Mouse (Mus musculus) liver, embryonic 14.5 days (tissue): ENCODE data around the gene Car10. TPM values are rescaled to one million over a fixed set of nuclear protein-coding genes. Genes with fewer than 3 reads are reported as not detected.

Experiments used
- ATAC-seq: fragments of 200-750 bp; cut with Nextera tagmentation; 2 replicates; pipeline ENCODE4 v1.8.0; 2017; ENCODE audit warnings: moderate number of reproducible peaks, mild to moderate bottlenecking, moderate library complexity; ENCODE audit not compliant: insufficient read depth
- DNase-seq, 3 experiments: peaks; one replicate each; pipeline ENCODE4 v3.0.0-alpha.2; 2012 to 2013; ENCODE audit warnings: low read depth in 3 of 3, low spot score in 3 of 3
- H3K27ac ChIP-seq: fragments of 300-500 bp; sonication (generic); 2 replicates; pipeline ENCODE4 v1.5.1; 2014; ENCODE audit warnings: moderate library complexity, mild to moderate bottlenecking, control low read depth, inconsistent platforms
- H3K27me3 ChIP-seq: fragments of 300-500 bp; sonication (generic); 2 replicates; pipeline ENCODE4 v1.6.1; 2014; ENCODE audit warnings: mild to moderate bottlenecking, low read length, moderate library complexity; ENCODE audit not compliant: control insufficient read depth, insufficient read depth
- H3K36me3 ChIP-seq: fragments of 300-500 bp; sonication (generic); replicated peaks from 2 replicates; pipeline ENCODE4 v1.6.1; 2014; ENCODE audit warnings: low read depth; ENCODE audit not compliant: control insufficient read depth, insufficient read depth
- H3K4me1 ChIP-seq, 2 experiments: fragments of 200-500 bp in 1 of 2; fragments of 300-500 bp in 1 of 2; sonication (generic) in 1 of 2; replicated peaks; 2 replicates each; pipeline ENCODE4 v1.6.1; 2012 to 2014; ENCODE audit warnings: antibody characterized with exemption in 1 of 2, inconsistent platforms in 1 of 2, low read length in 1 of 2; ENCODE audit not compliant: control insufficient read depth in 2 of 2, insufficient read depth in 2 of 2
- H3K4me2 ChIP-seq: fragments of 300-500 bp; sonication (generic); 2 replicates; pipeline ENCODE4 v1.6.1; 2014; ENCODE audit warnings: low read depth, mild to moderate bottlenecking, control low read depth, moderate library complexity
- H3K4me3 ChIP-seq, 2 experiments: fragments of 200-500 bp in 1 of 2; fragments of 300-500 bp in 1 of 2; sonication (generic) in 1 of 2; 2 replicates each; pipeline ENCODE4 v1.5.1; 2012 to 2014; ENCODE audit warnings: low read depth in 2 of 2, low read length in 2 of 2, mild to moderate bottlenecking in 2 of 2, control low read depth in 1 of 2, inconsistent platforms in 1 of 2, moderate library complexity in 1 of 2; ENCODE audit not compliant: insufficient read depth in 1 of 2
- H3K9ac ChIP-seq: fragments of 300-500 bp; sonication (generic); replicated peaks from 2 replicates; pipeline ENCODE4 v1.6.1; 2014; ENCODE audit warnings: mild to moderate bottlenecking, control low read depth, moderate library complexity
- H3K9me3 ChIP-seq: fragments of 300-500 bp; sonication (generic); 2 replicates; pipeline ENCODE4 v1.6.1; 2016; ENCODE audit warnings: low read length, mixed read lengths; ENCODE audit not compliant: control insufficient read depth
- CTCF ChIP-seq: IDR thresholded peaks from 2 replicates; pipeline ENCODE4 v1.5.1; 2016; ENCODE audit warnings: antibody characterized with exemption, low read depth, control low read depth
- EP300 ChIP-seq: IDR thresholded peaks from 2 replicates; pipeline ENCODE4 v1.6.1; 2016; ENCODE audit warnings: antibody characterized with exemption, low read depth
- WGBS: fragments of 180-500 bp; shearing (Covaris S2); extraction: QIAGEN DNeasy Blood & Tissue Kit; methylation state at CpG from one replicate; pipeline ENCODE4 v1.1.7; 2014; ENCODE audit not compliant: insufficient replicate concordance; 5-methylcytosine and 5-hydroxymethylcytosine counted together
- polyA plus RNA-seq, 2 experiments: library from polyadenylated mRNA; depleted of rRNA in 1 of 2; stranded (reverse) in 1 of 2; unstranded in 1 of 2; fragments of >200 nt; fragmentation: Nextera tagmentation in 1 of 2; extraction: Ambion mirVana in 1 of 2; gene quantifications; 2 replicates each; pipeline versions ENCODE4 v1.2.1 to v1.2.3; 2012 to 2014

The Car10 gene
- polyA plus RNA-seq, 2 experiments = not detected

DNA sequence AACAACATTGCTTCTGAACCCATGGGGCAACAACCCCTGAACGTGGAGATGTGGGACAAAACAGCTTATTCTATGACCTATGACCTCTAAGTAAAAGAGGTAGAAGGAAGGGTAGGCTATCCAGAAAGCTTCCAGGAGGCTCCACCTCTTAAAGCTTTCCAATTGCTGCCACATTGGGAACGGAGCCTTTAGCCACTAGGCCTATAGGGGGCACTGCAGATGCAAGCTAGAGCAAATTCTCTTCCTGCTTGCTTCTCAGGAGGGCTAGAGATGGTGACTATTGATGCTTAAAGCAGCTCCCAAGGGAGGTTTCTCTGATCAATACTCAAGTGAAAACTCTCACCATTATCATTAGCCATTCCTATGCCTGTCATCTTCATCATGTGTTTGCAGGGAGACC is 416.6 kb downstream of the Car10 start:
- ATAC-seq (no peak), DNase-seq (no peak)
- Histone ChIP-seq H3K27ac (no peak overlapping the region), H3K27me3 (no peaks in the 10 kb centered on the region), H3K4me1 (no peaks in the 10 kb centered on the region), H3K9me3 (no peaks in the 10 kb centered on the region), H3K4me2 (no peak overlapping the region), H3K36me3 (no peaks in the 10 kb centered on the region), H3K4me3 (no peak overlapping the region), H3K9ac (no peak overlapping the region)
- WGBS = 31% methylated on average over 2 of the region's 2 CpGs
- TF ChIP-seq EP300 = no peak
- TF ChIP-seq CTCF = peak; percentile 24; the same call in 1 of the 2 replicates

DNA sequence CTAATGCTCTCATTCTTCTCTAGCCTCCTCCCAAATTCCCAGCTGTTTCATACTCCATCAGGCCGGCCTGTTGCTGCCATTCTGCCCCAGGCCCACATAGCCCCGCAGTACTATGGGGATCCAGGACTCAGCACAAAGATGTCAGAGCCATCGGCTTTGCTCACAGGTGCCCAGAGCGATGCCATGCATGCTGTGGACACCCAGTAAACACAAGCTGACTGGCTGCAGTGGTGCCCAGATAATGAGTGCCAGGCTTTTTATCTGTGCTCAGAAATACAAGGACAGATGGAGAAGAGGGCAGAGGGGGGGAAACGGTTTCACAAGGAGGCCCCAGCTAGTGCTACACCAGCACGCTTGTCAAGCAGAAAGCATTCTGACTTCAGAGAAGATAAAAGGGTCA is 417.7 kb downstream of the Car10 start:
- ATAC-seq = no peak
- H3K36me3 ChIP-seq = no peaks in the 10 kb centered on the region

DNA sequence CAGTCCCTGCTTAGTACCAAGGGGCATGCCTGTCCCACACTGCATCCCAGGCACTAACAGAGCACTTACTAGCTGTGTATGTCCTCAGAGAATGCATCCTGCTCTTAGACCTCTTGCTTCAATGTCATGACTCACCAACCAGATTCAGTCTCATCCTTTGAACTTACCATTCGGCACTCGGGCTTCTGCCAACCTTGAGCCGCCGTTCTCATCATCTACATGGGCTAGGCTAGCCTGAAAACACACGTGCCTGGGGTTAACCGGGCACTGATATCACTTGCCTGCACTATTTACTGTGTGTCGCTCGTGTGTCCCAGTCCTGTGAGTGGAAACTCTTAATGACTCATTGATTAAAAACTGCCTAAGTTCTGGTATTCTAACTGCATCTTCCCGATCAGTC is 418.4 kb downstream of the Car10 start:
- ATAC-seq (no peak), DNase-seq (no peak)
- Histone ChIP-seq H3K27me3 (no peaks in the 10 kb centered on the region), H3K4me3 (no peak overlapping the region), H3K9ac (no peak overlapping the region), H3K36me3 (no peaks in the 10 kb centered on the region), H3K4me2 (no peak overlapping the region), H3K4me1 (no peaks in the 10 kb centered on the region), H3K9me3 (no peaks in the 10 kb centered on the region), H3K27ac (no peak overlapping the region)
- WGBS = 58% methylated on average over 9 of the region's 9 CpGs
- no peak for TF ChIP-seq CTCF
- no peak for TF ChIP-seq EP300

More for the DNA sequence above, 417.7 kb downstream of the Car10 start:
- no peak for TF ChIP-seq EP300
- TF ChIP-seq CTCF = no peak
- H3K9me3 ChIP-seq = no peaks in the 10 kb centered on the region
- H3K4me2 ChIP-seq = no peak overlapping the region
- H3K4me1 ChIP-seq = no peaks in the 10 kb centered on the region
- H3K27me3 ChIP-seq = no peaks in the 10 kb centered on the region
- WGBS = 59% methylated on average over 6 of the region's 6 CpGs
- no peak overlapping the region for H3K9ac ChIP-seq
- H3K4me3 ChIP-seq = no peak overlapping the region
- no peak for DNase-seq
- no peak overlapping the region for H3K27ac ChIP-seq

DNA sequence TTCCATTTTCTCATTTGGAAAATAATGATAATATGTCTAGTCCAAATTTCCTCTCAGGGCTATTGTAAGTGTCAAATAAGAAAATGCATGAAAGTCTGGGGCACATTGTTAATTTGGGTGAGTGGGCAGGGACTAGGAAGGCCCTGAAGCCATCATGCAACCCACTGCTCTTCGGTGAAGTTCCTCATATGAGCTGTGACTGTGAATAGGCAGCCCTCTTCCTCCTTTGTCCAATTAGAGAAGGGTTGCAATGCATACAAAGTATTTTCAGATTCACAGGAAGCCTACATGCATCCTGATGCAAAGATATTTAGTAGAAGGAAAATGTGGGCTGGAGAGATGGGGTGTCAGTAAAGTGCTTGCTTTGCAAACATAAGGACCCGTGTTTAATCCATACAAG is 419.1 kb downstream of the Car10 start:
- Histone ChIP-seq H3K9me3 (no peaks in the 10 kb centered on the region), H3K27ac (no peak overlapping the region), H3K4me1 (no peaks in the 10 kb centered on the region), H3K36me3 (no peaks in the 10 kb centered on the region), H3K4me3 (no peak overlapping the region), H3K9ac (no peak overlapping the region), H3K27me3 (no peaks in the 10 kb centered on the region), H3K4me2 (no peak overlapping the region)
- TF ChIP-seq EP300 (no peak), CTCF (no peak)
- DNase-seq (no peak), ATAC-seq (no peak)
- WGBS = 19% methylated on average over 2 of the region's 2 CpGs

DNA sequence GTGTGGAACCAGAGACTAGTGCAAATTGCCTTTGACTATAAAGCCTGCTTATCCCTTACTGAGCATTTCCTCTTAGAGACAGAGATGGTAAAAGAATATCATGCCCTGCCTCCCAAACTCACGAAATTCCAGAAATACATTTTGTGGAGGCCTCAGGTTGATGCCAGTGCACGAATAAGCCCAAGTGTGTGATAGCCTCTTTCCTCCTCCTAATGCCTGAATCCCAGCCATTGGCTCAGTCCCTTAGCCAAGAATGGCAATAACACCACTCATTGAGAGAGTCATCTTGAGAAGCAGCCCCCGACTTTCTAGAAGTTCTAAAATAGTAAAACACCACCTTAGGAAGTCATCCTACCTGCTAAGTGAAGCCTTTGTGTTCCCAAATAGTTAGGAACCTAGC is 424.7 kb downstream of the Car10 start:
- Histone ChIP-seq H3K4me3 (no peak overlapping the region), H3K36me3 (no peaks in the 10 kb centered on the region), H3K4me2 (no peak overlapping the region), H3K9ac (no peak overlapping the region), H3K27ac (no peak overlapping the region), H3K27me3 (no peaks in the 10 kb centered on the region), H3K9me3 (no peaks in the 10 kb centered on the region), H3K4me1 (no peaks in the 10 kb centered on the region)
- WGBS = 56% methylated on average over 3 of the region's 3 CpGs
- no peak for DNase-seq
- no peak for ATAC-seq
- no peak for TF ChIP-seq EP300

DNA sequence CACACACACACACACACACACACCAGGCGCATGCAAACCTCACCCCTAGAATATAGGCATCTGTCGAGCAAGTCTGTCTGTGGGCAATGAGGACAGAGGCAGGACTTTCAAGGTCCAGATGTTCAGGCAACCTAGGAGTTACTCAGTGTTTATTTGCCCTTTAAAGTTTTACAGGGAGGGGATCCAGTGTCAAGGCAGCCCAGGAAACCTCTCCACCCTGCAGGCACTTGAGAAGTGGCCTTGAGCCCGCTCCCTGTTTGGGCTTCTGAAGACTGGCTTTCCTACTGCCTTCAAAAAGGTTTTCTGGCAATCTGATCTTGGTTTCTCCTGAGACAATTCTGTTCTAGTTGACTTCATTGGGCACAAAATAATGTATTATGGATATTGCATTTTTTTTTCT is 428.1 kb downstream of the Car10 start:
- Histone ChIP-seq H3K27me3 (no peaks in the 10 kb centered on the region), H3K9me3 (no peaks in the 10 kb centered on the region), H3K4me3 (no peak overlapping the region), H3K9ac (no peak overlapping the region), H3K36me3 (no peaks in the 10 kb centered on the region), H3K4me1 (no peaks in the 10 kb centered on the region), H3K4me2 (no peak overlapping the region), H3K27ac (no peak overlapping the region)
- ATAC-seq = no peak
- no peak for DNase-seq
- 69% methylated on average over 3 of the region's 3 CpGs for WGBS
- TF ChIP-seq CTCF (no peak), EP300 (no peak)
